Mouse (Mus musculus): ENCODE results near the gene Pla2g1b.

Pla2g1b gene

GRCm38 (mm10) chr5:115444130-115444529, 21.9 kb upstream of the Pla2g1b start:
- DNase-seq (ENCODE audit: low spot score) = no peak

- DNase-seq (ENCODE audit: low spot score) = no peak
Measured at GRCm38 (mm10) chr5:115447108-115447507, 19.0 kb upstream of the Pla2g1b start.

DNA sequence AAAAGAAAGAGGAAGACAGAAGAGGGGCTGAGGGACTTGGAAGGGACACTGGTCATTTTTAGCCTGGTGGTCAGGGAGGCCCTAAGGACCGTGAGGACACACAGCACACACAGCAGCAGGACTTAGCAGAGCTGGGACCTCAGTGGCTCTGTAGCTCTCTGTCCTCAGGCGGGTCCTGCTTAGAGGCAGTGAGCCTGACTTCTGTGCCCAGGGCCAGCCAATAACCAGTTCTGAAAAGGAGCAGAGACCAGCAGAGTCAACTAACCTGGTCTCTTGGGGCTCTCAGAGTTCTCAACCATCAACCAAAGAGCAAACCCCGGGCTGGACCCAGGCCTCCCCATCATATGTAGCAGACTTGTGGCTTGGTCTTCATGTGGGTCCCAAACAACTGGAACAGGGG, 16.8 kb upstream of the Pla2g1b start:
- DNase-seq (ENCODE audit: low spot score) = no peak

GRCm38 (mm10) chr5:115450410-115451317, 15.4 kb upstream of the Pla2g1b start:
- no peak for DNase-seq (ENCODE audit: low spot score)

DNA sequence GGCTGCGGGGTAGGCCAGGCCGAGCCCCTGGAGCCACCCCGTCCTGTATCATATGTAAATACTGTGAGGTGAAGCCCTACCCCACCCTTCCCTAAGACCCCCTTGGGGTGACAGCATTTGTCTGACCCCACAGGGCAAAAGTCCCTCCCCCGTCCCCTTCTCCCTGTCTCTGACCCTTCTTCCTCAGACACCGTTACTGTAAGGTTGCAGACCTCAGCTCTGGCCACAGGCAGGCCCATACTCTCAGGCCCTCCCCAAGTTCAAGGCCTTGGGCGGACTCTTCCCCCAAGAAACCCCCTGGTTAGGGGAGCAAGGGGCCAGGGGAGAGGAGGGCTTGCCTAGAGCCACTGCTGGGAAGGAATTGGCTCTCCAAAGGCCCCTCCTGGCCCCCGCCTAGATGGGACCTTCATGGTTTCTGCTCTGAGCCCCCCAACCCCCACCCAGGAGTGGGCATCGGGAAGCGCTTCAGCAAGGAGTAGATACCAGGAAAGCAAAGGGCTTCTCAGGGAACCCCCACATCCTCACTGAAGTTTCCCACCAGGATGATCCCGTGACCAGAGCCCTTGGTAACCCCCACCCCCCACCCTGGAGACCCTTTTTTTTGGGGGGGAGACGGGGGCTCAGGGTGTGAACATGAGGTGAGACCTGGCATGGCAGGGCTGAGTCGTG, 11.5 kb upstream of the Pla2g1b start:
- DNase-seq (ENCODE audit: low spot score) = no peak

GRCm38 (mm10) chr5:115455838-115456237, 10.2 kb upstream of the Pla2g1b start:
- DNase-seq (ENCODE audit: low spot score) = no peak

DNA sequence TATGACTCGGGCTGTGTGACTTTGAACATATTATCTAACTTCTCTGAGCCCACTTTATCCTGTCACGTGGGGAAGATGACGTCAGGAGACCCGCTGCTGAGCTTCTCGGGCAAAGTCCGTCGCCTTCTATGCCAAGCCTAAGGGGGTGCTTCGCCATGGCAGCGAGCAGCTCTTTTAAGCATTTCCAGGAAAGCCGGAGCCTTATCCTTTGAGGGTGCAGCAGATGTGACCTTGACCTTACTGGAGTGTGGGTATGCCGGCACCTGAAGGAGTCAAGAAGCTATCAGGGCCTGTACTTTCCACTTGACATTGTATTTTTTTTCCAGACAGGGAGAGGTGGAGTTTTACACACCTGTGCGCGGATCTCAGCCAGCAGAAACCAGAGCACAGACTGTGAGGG, 7.1 kb upstream of the Pla2g1b start:
- DNase-seq (ENCODE audit: low spot score) = no peak

DNA sequence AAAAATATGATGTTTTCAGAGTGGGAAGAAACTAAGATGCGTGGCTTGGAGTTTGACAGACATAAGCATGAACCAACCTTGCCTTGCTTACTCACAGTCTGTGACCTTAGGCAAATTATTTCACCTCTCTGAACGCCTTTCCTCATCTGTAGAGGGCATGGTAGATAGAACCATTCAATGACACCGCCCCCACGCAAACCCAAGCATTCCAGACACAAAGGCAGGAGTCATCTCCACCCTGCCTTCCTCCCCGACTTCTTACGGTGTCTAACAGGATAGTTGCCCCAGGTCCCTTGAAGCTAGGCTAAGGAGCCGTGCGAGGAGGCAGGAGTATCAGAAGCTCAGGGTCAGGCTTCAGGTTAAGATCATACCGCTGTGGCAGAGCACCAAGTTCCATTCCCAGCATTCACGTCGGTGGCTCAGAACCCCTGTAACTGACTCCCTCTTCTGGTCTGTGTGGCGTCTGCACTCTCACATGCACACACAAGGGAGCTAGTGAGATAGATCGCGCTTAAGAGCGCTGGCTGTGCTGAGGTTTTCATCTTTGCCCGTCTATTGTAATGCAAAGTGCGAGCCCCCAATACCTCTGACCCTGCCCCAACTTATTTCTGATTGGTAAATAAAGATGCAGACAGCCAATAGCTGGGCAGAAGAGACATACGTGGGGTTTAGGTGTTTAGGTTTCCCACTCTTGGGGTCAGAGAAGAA, 1.5 kb upstream of the Pla2g1b start:
- no peak for DNase-seq (ENCODE audit: low spot score)

GRCm38 (mm10) chr5:115469791-115470190, 3.7 kb downstream of the Pla2g1b start:
- no peak for DNase-seq (ENCODE audit: low spot score)

DNA sequence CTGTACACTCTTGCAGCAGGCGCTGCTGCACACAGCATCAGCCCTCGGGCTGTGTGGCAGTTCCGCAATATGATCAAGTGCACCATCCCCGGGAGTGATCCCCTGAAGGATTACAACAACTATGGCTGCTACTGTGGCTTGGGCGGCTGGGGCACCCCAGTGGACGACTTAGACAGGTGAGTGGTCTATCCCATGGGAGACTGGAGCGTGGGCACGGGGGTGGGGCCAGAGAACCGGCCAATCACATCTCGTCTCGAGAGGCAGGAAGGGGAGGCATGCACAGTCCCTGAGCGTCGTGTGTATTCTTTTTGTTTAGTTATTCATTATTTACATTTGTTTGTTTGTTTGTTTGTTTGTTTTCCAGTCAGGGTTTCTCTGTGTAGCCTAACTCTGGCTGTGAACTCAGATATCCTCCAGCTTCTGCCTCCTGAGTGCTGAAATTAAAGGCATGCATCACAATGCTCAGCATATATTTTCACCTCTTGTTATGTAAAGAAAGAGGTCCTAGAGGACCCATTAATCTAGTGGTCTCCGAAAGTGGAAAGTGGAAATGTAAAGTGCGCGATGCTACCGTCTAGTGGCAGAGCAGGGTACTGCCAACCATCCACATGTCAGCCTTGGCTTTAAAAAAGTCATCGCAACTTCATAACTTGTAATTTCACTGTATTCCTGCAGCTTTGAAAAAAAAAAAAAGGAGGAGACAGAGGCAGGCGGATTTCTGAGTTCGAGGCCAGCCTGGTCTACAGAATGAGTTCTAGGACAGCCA, 4.9 kb downstream of the Pla2g1b start:
- DNase-seq (ENCODE audit: low spot score) = peak; percentile 85

- no peak for DNase-seq (ENCODE audit: low spot score)
Measured at GRCm38 (mm10) chr5:115473191-115473590, 7.1 kb downstream of the Pla2g1b start.

DNA sequence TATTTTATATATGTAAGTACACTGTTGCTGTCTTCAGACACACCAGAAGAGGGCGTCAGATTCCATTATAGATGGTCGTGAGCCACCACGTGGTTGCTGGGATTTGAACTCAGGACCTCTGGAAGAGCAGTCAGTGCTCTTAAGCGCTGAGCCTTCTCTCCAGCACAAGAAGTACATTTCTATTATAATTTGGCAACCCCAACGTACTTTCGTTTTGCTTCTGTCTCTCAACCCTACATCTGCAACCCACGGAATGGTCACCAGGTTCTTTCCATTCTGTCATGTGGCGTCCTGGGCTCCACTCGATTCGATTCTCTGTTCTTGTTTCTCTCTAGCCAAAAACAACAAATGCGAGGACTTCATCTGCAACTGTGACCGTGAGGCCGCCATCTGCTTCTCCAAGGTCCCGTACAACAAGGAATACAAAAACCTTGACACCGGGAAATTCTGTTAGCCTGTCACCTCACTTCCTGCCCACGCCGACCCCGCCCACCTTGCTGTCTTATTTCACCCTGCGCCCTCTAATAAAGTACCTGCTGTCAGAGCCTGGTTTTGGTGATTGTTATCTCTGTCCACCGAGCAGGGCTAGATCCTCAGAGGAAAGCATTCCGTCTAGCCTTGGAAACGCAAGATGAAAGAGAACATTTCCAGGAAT, 8.2 kb downstream of the Pla2g1b start:
- DNase-seq (ENCODE audit: low spot score) = no peak

- DNase-seq (ENCODE audit: low spot score) = peak; percentile 83
Measured at GRCm38 (mm10) chr5:115475337-115476106, 9.5 kb downstream of the Pla2g1b start.

DNA sequence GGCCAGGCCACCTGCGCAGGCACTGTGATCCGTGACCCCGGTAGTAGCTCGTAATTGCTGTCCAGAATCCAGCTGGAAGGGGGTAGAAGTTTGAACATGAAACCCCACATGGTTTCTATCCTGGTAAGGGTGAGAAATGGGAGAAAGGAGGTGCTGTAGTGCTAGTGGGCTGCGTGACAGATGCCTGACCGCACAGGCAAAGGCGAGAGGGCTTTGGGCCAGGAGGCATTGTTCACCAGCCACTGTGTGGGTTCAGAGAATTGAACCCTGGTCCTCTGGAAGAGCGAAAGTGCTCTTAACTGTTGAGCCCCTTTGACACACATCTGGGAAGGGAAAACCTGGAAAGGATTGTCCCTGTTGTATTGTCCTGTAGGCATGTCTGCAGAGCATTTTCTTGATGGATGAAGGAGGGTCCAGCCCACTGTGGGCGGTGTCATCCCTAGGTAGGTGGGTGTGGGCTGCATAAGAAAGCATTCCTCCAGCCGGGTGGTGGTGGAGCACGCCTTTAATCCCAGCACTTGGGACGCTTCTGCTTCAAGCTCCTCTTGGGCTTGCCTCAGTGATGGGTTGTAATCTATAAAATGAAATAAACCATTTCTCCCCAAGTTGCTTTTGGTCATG, 10.2 kb downstream of the Pla2g1b start:
- DNase-seq (ENCODE audit: low spot score) = no peak

- DNase-seq (ENCODE audit: low spot score) = no peak
Measured at GRCm38 (mm10) chr5:115479561-115479960, 13.5 kb downstream of the Pla2g1b start.

DNA sequence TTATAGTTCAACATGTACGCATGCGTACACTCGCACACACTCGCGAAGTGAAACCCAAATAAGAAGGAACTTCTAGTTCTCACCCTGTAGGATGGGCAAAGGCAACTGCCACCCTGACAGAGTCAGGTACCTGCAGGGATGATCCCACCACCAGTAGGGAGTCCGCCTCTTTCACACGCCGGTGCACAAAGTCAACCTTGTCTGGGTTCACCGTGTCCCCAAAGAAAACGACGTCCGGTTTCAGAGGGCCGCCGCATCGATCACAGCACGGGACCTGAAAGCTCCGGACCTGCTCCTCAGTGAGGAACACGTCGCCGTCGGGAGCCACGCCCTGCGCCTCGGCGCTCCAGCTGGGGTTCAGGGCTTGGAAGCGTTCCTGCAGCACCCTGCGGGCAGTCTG, 14.0 kb downstream of the Pla2g1b start:
- no peak for DNase-seq (ENCODE audit: low spot score)

DNA sequence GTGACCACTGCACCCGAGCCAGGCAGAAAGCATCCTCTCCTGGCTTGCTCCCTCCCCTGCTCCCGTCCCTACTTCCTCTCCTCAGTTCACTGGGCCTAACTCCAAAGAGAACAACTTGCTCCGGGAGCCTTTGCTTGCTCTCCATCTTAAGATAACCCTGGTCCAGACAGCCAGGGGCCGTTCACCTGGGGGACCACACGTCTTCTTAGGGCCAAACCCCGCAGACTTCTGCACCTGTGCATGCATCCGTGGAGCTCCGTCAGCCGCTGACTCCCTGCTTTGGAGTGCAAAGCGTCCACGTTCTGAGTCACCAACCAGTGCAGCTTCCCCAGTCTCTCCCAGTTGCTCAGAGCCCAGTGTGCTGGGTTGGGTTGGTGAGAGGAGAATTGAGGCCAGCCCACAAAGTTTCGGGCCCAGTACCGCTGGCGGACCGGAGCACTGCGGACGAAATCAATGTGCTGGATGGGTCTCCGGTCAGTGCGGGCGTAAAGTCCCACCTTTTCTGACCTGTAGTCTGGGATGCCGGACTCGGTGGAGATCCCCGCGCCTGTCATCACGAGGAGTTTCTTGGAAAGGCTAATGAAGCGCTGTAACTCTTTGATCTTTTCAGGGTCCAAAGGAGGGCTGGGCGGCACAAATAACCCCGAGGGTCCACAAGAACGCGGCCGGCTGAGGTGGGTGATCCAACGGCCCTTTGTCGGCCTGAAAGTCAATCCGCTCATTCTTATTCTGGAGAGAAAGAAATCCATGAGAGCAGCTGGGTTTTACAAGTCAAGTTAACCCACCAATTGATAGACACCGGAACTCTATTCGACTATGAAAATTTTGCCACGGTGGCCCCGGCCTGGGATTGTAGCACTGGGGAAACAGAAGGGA, 16.6 kb downstream of the Pla2g1b start:
- no peak for DNase-seq (ENCODE audit: low spot score)

DNA sequence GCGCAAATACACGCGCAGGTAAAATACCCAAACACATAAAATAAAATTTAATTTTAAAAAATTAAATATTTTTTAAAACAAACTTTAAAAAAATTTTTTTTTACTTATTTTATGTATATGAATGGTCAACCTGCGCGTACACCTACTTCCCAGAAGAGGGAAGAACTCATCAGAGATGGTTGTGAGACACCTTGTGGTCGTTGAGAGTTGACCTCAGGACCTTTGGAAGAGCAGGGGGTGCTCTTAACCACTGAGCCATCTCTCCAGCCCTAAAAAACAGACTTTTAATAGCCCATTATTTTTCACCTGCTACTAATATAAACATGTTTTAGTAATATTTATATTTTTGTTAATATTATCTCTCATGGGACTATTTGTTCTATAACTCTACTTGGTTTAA, 17.3 kb downstream of the Pla2g1b start:
- DNase-seq (ENCODE audit: low spot score) = no peak

All from embryo, embryonic 10 days (tissue).